Mouse (Mus musculus): ENCODE measurements at regions not wholly inside any gene's neighbourhood (a gene's known extent, or its start where the extent isn't known, plus 50 kb on each side); places are given as distances from the start of the nearest gene placed in this dataset.

GRCm38 (mm10) chr15:8582676-8583075 is 62.9 kb upstream of the Gm2310 start:
- Histone ChIP-seq H3K36me3 (ENCODE audit: control insufficient read depth, insufficient read depth, low read length) (no peaks in the 10 kb centered on the region), H3K27me3 (ENCODE audit: control insufficient read depth, insufficient read depth, low read length) (no peaks in the 10 kb centered on the region), H3K4me1 (replicated peaks; ENCODE audit: control insufficient read depth, insufficient read depth, low read length) (peaks cover 8% of the 10 kb centered on the region), H3K4me3 (ENCODE audit: control insufficient read depth, insufficient read depth, low read length) (no peak overlapping the region), H3K27ac (ENCODE audit: control insufficient read depth, insufficient read depth, low read length) (no peak overlapping the region)
- no peak for DNase-seq
- TF ChIP-seq CTCF (IDR thresholded peaks at IDR 0.05; ENCODE audit: borderline replicate concordance, control insufficient read depth, extremely low read depth, insufficient read depth, low read length, poor library complexity) (no peak), POLR2A (IDR thresholded peaks at IDR 0.05; ENCODE audit: control insufficient read depth, extremely low read depth, insufficient read depth, low read length, poor library complexity) (no peak)
- 94% methylated on average over 6 of the region's 6 CpGs for WGBS

DNA sequence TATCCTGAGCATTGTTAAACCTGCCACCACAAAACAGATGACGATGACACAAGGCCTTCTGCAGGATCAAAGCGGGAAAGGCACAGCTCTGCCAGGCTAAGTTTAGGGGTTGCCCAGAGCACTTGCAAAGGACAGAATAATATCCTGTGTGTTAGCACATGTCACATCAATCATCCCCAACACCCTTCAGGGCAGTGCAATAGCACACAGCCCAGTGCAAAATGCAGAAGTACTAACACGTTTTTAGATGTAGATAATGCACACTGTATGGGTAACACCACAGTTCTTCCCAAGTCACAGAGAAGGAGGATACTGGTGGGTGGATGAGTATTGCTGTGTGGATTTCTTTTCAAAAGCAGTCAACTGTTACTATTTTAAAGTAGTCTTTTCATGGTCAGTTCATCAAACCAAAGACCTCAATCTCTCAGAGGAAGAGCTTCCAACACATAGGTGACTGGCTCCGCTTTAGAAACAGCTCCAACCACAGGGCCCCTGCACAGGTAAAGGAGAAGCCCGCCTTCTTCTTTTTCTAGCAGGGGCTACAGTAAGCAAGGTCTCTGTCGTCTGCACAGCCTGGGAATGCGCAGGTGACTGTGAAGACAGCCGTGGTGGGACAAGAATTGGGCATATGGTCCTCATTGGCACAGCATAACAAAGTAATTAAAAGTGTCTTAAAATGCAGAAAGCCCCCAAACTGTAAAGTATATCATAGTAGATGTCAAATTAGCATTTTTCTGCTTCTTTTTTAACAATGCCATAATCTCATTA is 61.6 kb upstream of the Gm2310 start:
- peaks cover 7% of the 10 kb centered on the region for H3K4me1 ChIP-seq (replicated peaks; ENCODE audit: control insufficient read depth, insufficient read depth, low read length)
- no peak for TF ChIP-seq CTCF (IDR thresholded peaks at IDR 0.05; ENCODE audit: borderline replicate concordance, control insufficient read depth, extremely low read depth, insufficient read depth, low read length, poor library complexity)
- TF ChIP-seq POLR2A (IDR thresholded peaks at IDR 0.05; ENCODE audit: control insufficient read depth, extremely low read depth, insufficient read depth, low read length, poor library complexity), result no peak
- H3K4me3 ChIP-seq (ENCODE audit: control insufficient read depth, insufficient read depth, low read length), result no peak overlapping the region
- 39% methylated on average over 8 of the region's 8 CpGs for WGBS
- no peak for DNase-seq
- H3K27me3 ChIP-seq (ENCODE audit: control insufficient read depth, insufficient read depth, low read length), result no peaks in the 10 kb centered on the region
- H3K27ac ChIP-seq (ENCODE audit: control insufficient read depth, insufficient read depth, low read length), result no peak overlapping the region
- no peaks in the 10 kb centered on the region for H3K36me3 ChIP-seq (ENCODE audit: control insufficient read depth, insufficient read depth, low read length)

DNA sequence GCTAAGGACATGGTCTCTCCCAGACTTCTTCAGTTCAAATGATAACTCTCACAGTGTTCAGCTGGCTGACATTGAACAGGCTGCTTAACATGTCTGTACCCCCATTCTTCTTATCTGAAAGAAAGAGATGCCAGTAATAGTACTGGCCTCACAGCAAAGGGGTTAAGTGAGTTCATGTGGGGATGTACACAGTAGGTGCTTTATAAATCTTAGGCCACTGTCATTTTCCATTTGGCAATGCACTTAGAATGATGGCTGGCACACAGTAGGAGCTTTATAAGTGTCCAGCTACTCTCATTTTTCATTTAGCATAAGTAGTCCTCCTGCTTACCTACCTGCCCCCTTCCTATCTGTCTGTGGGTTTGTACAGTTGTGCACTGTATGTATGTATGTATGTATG is 60.3 kb upstream of the Gm2310 start:
- no peak for DNase-seq

DNA sequence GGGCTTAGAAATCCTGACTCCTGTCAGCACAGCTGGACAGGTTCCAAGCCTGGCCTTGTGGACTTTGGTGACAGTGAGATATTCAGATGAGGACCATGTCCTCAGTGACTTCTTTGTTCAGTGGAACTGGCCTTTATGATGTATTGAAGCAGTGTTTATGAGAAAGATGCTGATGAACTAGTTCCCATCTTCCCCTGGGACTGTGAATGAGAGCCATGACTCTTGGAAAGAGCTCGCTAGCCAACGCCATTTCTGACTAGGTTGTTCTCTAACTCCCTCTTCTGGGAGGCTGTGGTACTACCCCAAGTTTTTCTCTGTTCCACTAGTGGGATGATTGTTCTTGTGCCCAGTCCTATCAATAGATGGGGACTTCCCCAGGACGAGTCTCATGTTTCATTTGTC is 57.7 kb upstream of the Gm2310 start:
- H3K4me3 ChIP-seq (ENCODE audit: control insufficient read depth, insufficient read depth, low read length), result no peak overlapping the region
- H3K27ac ChIP-seq (ENCODE audit: control insufficient read depth, insufficient read depth, low read length), result no peak overlapping the region
- 29% methylated on average over 3 of the region's 3 CpGs for WGBS
- peaks cover 11% of the 10 kb centered on the region for H3K4me1 ChIP-seq (replicated peaks; ENCODE audit: control insufficient read depth, insufficient read depth, low read length)
- no peaks in the 10 kb centered on the region for H3K27me3 ChIP-seq (ENCODE audit: control insufficient read depth, insufficient read depth, low read length)
- H3K36me3 ChIP-seq (ENCODE audit: control insufficient read depth, insufficient read depth, low read length), result no peaks in the 10 kb centered on the region
- no peak for TF ChIP-seq POLR2A (IDR thresholded peaks at IDR 0.05; ENCODE audit: control insufficient read depth, extremely low read depth, insufficient read depth, low read length, poor library complexity)
- TF ChIP-seq CTCF (IDR thresholded peaks at IDR 0.05; ENCODE audit: borderline replicate concordance, control insufficient read depth, extremely low read depth, insufficient read depth, low read length, poor library complexity), result no peak
- DNase-seq, result peak; percentile 81

More for the DNA sequence above, 60.3 kb upstream of the Gm2310 start:
- Histone ChIP-seq H3K4me1 (replicated peaks; ENCODE audit: control insufficient read depth, insufficient read depth, low read length) (peaks cover 7% of the 10 kb centered on the region), H3K36me3 (ENCODE audit: control insufficient read depth, insufficient read depth, low read length) (no peaks in the 10 kb centered on the region), H3K4me3 (ENCODE audit: control insufficient read depth, insufficient read depth, low read length) (no peak overlapping the region), H3K27me3 (ENCODE audit: control insufficient read depth, insufficient read depth, low read length) (no peaks in the 10 kb centered on the region), H3K27ac (ENCODE audit: control insufficient read depth, insufficient read depth, low read length) (no peak overlapping the region)
- TF ChIP-seq POLR2A (IDR thresholded peaks at IDR 0.05; ENCODE audit: control insufficient read depth, extremely low read depth, insufficient read depth, low read length, poor library complexity) (no peak), CTCF (IDR thresholded peaks at IDR 0.05; ENCODE audit: borderline replicate concordance, control insufficient read depth, extremely low read depth, insufficient read depth, low read length, poor library complexity) (no peak)

DNA sequence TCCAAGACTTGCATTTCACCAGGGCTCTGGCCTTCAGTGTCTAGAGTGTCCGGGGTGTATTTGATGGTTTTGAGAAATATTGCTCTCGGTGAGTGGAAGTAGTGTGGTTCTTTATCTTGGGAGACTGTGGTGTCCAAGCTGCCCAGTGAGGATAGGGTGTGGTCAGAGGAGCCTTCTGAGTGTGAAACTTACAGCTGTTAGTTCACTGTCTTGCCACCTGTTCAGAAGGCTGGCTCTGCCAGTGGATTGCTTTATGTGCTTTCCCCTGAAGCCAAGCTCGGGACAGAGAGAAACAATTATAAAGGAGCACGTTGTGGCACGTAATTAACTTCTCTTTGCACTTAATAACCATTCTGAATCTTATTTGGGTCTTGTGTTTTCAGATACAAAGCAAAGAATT is 57.2 kb upstream of the Gm2310 start:
- TF ChIP-seq POLR2A (IDR thresholded peaks at IDR 0.05; ENCODE audit: control insufficient read depth, extremely low read depth, insufficient read depth, low read length, poor library complexity) (no peak), CTCF (IDR thresholded peaks at IDR 0.05; ENCODE audit: borderline replicate concordance, control insufficient read depth, extremely low read depth, insufficient read depth, low read length, poor library complexity) (no peak)
- DNase-seq, result no peak
- Histone ChIP-seq H3K4me1 (replicated peaks; ENCODE audit: control insufficient read depth, insufficient read depth, low read length) (peaks cover 16% of the 10 kb centered on the region), H3K27me3 (ENCODE audit: control insufficient read depth, insufficient read depth, low read length) (no peaks in the 10 kb centered on the region), H3K27ac (ENCODE audit: control insufficient read depth, insufficient read depth, low read length) (no peak overlapping the region), H3K4me3 (ENCODE audit: control insufficient read depth, insufficient read depth, low read length) (no peak overlapping the region), H3K36me3 (ENCODE audit: control insufficient read depth, insufficient read depth, low read length) (no peaks in the 10 kb centered on the region)
- WGBS, result 86% methylated on average over 5 of the region's 5 CpGs

DNA sequence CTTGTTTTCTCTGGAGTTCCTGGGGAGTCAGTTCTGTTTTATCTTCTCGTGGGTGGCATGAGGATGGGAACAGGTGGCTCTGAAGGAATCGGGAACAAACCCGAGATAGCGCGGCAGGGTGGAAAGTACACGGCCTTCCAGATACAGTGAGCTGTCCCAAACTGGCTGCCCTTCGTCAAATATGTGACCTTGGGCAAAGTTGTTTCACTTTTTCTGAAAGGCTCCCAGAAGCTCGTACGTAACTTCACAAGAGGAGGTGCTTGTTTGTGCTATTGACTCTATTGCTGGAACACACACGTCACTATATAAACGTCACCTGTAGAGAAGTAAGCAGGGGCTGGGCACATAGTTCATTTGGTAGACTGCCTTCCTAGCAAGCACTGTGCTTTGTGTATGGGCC is 49.9 kb upstream of the Gm2310 start:
- no peaks in the 10 kb centered on the region for H3K36me3 ChIP-seq (ENCODE audit: control insufficient read depth, insufficient read depth, low read length)
- peak overlapping the region; percentile 56 for H3K4me3 ChIP-seq (ENCODE audit: control insufficient read depth, insufficient read depth, low read length)
- WGBS, result under 1% methylated on average over 11 of the region's 11 CpGs
- H3K4me1 ChIP-seq (replicated peaks; ENCODE audit: control insufficient read depth, insufficient read depth, low read length), result peaks cover 26% of the 10 kb centered on the region
- no peak for TF ChIP-seq CTCF (IDR thresholded peaks at IDR 0.05; ENCODE audit: borderline replicate concordance, control insufficient read depth, extremely low read depth, insufficient read depth, low read length, poor library complexity)
- TF ChIP-seq POLR2A (IDR thresholded peaks at IDR 0.05; ENCODE audit: control insufficient read depth, extremely low read depth, insufficient read depth, low read length, poor library complexity), result no peak
- no peaks in the 10 kb centered on the region for H3K27me3 ChIP-seq (ENCODE audit: control insufficient read depth, insufficient read depth, low read length)
- peak overlapping the region; percentile 97 for H3K27ac ChIP-seq (ENCODE audit: control insufficient read depth, insufficient read depth, low read length)
- peak; percentile 60 for DNase-seq
